Mouse (Mus musculus): Measurements from ENCODE around the gene Rbfox1. TPM values are rescaled to one million over a fixed set of nuclear protein-coding genes. Genes with fewer than 3 reads are reported as not detected.

Gene Rbfox1
- polyA plus RNA-seq, 1 experiment from 2014 or later, result 103 TPM

GRCm38 (mm10) chr16:7140909-7141308 lies 1255.8 kb downstream of the Rbfox1 start:
- Histone ChIP-seq H3K4me1 (replicated peaks) (peaks cover 18% of the 10 kb centered on the region), H3K27ac (peak overlapping the region; percentile 25; the same call in 1 of the 2 replicates), H3K4me3 (replicated peaks) (no peak overlapping the region), H3K36me3 (no peaks in the 10 kb centered on the region), H3K9ac (replicated peaks) (no peak overlapping the region), H3K4me2 (replicated peaks) (no peak overlapping the region), H3K27me3 (no peaks in the 10 kb centered on the region), H3K9me3 (no peaks in the 10 kb centered on the region)
- 0 out of 2 replicates have a peak, but pooled peaks have one; percentile 48 for ATAC-seq
- WGBS, result 36% methylated on average over 8 of the region's 8 CpGs

GRCm38 (mm10) chr16:7145505-7145904 lies 1260.3 kb downstream of the Rbfox1 start:
- peaks cover 62% of the 10 kb centered on the region for H3K4me1 ChIP-seq (replicated peaks)
- H3K9ac ChIP-seq (replicated peaks), result no peak overlapping the region
- H3K4me3 ChIP-seq (replicated peaks), result no peak overlapping the region
- H3K27ac ChIP-seq, result peak overlapping the region; percentile 75
- no peaks in the 10 kb centered on the region for H3K9me3 ChIP-seq
- H3K27me3 ChIP-seq, result no peaks in the 10 kb centered on the region
- no peak for ATAC-seq
- H3K36me3 ChIP-seq, result no peaks in the 10 kb centered on the region
- WGBS, result 34% methylated on average over 10 of the region's 10 CpGs
- H3K4me2 ChIP-seq (replicated peaks), result no peak overlapping the region

GRCm38 (mm10) chr16:7146454-7146853 lies 1261.3 kb downstream of the Rbfox1 start:
- WGBS, result 12% methylated on average over 6 of the region's 6 CpGs
- no peak overlapping the region for H3K4me2 ChIP-seq (replicated peaks)
- H3K9ac ChIP-seq (replicated peaks), result no peak overlapping the region; the same call in 1 of the 2 replicates
- peaks cover 56% of the 10 kb centered on the region for H3K4me1 ChIP-seq (replicated peaks)
- peak overlapping the region; percentile 75 for H3K27ac ChIP-seq
- no peaks in the 10 kb centered on the region for H3K9me3 ChIP-seq
- no peaks in the 10 kb centered on the region for H3K36me3 ChIP-seq
- no peaks in the 10 kb centered on the region for H3K27me3 ChIP-seq
- ATAC-seq, result peak; percentile 69; the same call in 1 of the 2 replicates
- H3K4me3 ChIP-seq (replicated peaks), result no peak overlapping the region

- H3K4me1 ChIP-seq (replicated peaks), result peaks cover 65% of the 10 kb centered on the region
Measured at GRCm38 (mm10) chr16:7147884-7148283, 1262.7 kb downstream of the Rbfox1 start.

GRCm38 (mm10) chr16:7149106-7149899 lies 1264.1 kb downstream of the Rbfox1 start:
- WGBS, result 63% methylated on average over 16 of the region's 16 CpGs

More at GRCm38 (mm10) chr16:7147884-7148283, 1262.7 kb downstream of the Rbfox1 start:
- ATAC-seq, result no peak
- no peaks in the 10 kb centered on the region for H3K36me3 ChIP-seq
- H3K27ac ChIP-seq, result 0 out of 2 replicates have a peak overlapping the region, but pooled peaks have one; percentile 75
- 0 out of 2 replicates have a peak overlapping the region, but pooled peaks have one; percentile 23 for H3K9ac ChIP-seq (replicated peaks)
- no peaks in the 10 kb centered on the region for H3K27me3 ChIP-seq
- H3K9me3 ChIP-seq, result no peaks in the 10 kb centered on the region
- WGBS, result 66% methylated on average over 2 of the region's 2 CpGs
- H3K4me2 ChIP-seq (replicated peaks), result no peak overlapping the region
- H3K4me3 ChIP-seq (replicated peaks), result no peak overlapping the region

GRCm38 (mm10) chr16:7150201-7150791 lies 1265.1 kb downstream of the Rbfox1 start:
- Histone ChIP-seq H3K4me3 (replicated peaks) (peak overlapping the region; percentile 16), H3K4me1 (replicated peaks) (peaks cover 67% of the 10 kb centered on the region)
- peak; percentile 43; the same call in 1 of the 2 replicates for ATAC-seq

More at GRCm38 (mm10) chr16:7149106-7149899, 1264.1 kb downstream of the Rbfox1 start:
- Histone ChIP-seq H3K27ac (peak overlapping the region; percentile 40), H3K4me3 (replicated peaks) (peak overlapping the region; percentile 16; the same call in 1 of the 2 replicates), H3K4me2 (replicated peaks) (peak overlapping the region; percentile 39), H3K9me3 (no peaks in the 10 kb centered on the region), H3K36me3 (no peaks in the 10 kb centered on the region), H3K27me3 (no peaks in the 10 kb centered on the region), H3K9ac (replicated peaks) (0 out of 2 replicates have a peak overlapping the region, but pooled peaks have one; percentile 23), H3K4me1 (replicated peaks) (peaks cover 70% of the 10 kb centered on the region)
- peak; percentile 76 for ATAC-seq

GRCm38 (mm10) chr16:7152401-7152800 lies 1267.2 kb downstream of the Rbfox1 start:
- 80% methylated on average over 4 of the region's 4 CpGs for WGBS
- Histone ChIP-seq H3K36me3 (no peaks in the 10 kb centered on the region), H3K27me3 (no peaks in the 10 kb centered on the region), H3K27ac (no peak overlapping the region), H3K4me3 (replicated peaks) (no peak overlapping the region), H3K9me3 (no peaks in the 10 kb centered on the region), H3K9ac (replicated peaks) (no peak overlapping the region), H3K4me2 (replicated peaks) (peak overlapping the region; percentile 17), H3K4me1 (replicated peaks) (peaks cover 46% of the 10 kb centered on the region)
- ATAC-seq, result no peak

More at GRCm38 (mm10) chr16:7150201-7150791, 1265.1 kb downstream of the Rbfox1 start:
- H3K4me2 ChIP-seq (replicated peaks), result peak overlapping the region; percentile 39
- no peaks in the 10 kb centered on the region for H3K27me3 ChIP-seq
- H3K9me3 ChIP-seq, result no peaks in the 10 kb centered on the region
- H3K9ac ChIP-seq (replicated peaks), result no peak overlapping the region
- no peaks in the 10 kb centered on the region for H3K36me3 ChIP-seq
- peak overlapping the region; percentile 40 for H3K27ac ChIP-seq
- 48% methylated on average over 8 of the region's 8 CpGs for WGBS

GRCm38 (mm10) chr16:7154671-7155070 lies 1269.5 kb downstream of the Rbfox1 start:
- H3K4me1 ChIP-seq (replicated peaks), result peaks cover 44% of the 10 kb centered on the region
- 89% methylated on average over 3 of the region's 3 CpGs for WGBS
- H3K9ac ChIP-seq (replicated peaks), result no peak overlapping the region
- H3K4me3 ChIP-seq (replicated peaks), result no peak overlapping the region
- no peaks in the 10 kb centered on the region for H3K36me3 ChIP-seq
- no peak overlapping the region for H3K4me2 ChIP-seq (replicated peaks)
- no peak overlapping the region for H3K27ac ChIP-seq
- no peaks in the 10 kb centered on the region for H3K9me3 ChIP-seq
- no peak for ATAC-seq
- no peaks in the 10 kb centered on the region for H3K27me3 ChIP-seq

GRCm38 (mm10) chr16:7158856-7159826 lies 1274.0 kb downstream of the Rbfox1 start:
- peaks cover 42% of the 10 kb centered on the region for H3K4me1 ChIP-seq (replicated peaks)
- peak overlapping the region; percentile 62 for H3K27ac ChIP-seq
- WGBS, result 51% methylated on average over 8 of the region's 8 CpGs
- ATAC-seq, result peak; percentile 41; the same call in 1 of the 2 replicates
- no peak overlapping the region for H3K9ac ChIP-seq (replicated peaks)
- no peaks in the 10 kb centered on the region for H3K9me3 ChIP-seq
- H3K4me2 ChIP-seq (replicated peaks), result no peak overlapping the region
- H3K36me3 ChIP-seq, result no peaks in the 10 kb centered on the region
- no peaks in the 10 kb centered on the region for H3K27me3 ChIP-seq
- H3K4me3 ChIP-seq (replicated peaks), result no peak overlapping the region

- no peaks in the 10 kb centered on the region for H3K9me3 ChIP-seq
- 0 out of 2 replicates have a peak overlapping the region, but pooled peaks have one; percentile 62 for H3K27ac ChIP-seq
- peaks cover 43% of the 10 kb centered on the region for H3K4me1 ChIP-seq (replicated peaks)
- 52% methylated on average over 6 of the region's 6 CpGs for WGBS
- H3K36me3 ChIP-seq, result no peaks in the 10 kb centered on the region
- no peak overlapping the region for H3K4me3 ChIP-seq (replicated peaks)
- no peaks in the 10 kb centered on the region for H3K27me3 ChIP-seq
- ATAC-seq, result peak; percentile 81
- no peak overlapping the region for H3K4me2 ChIP-seq (replicated peaks)
- H3K9ac ChIP-seq (replicated peaks), result no peak overlapping the region
Measured at GRCm38 (mm10) chr16:7159827-7160217, 1274.7 kb downstream of the Rbfox1 start.

GRCm38 (mm10) chr16:7162168-7162567 lies 1277.0 kb downstream of the Rbfox1 start:
- peaks cover 43% of the 10 kb centered on the region for H3K4me1 ChIP-seq (replicated peaks)
- no peaks in the 10 kb centered on the region for H3K9me3 ChIP-seq
- no peak overlapping the region for H3K4me2 ChIP-seq (replicated peaks)
- no peak overlapping the region for H3K27ac ChIP-seq
- 41% methylated on average over 4 of the region's 4 CpGs for WGBS
- H3K36me3 ChIP-seq, result no peaks in the 10 kb centered on the region
- no peak overlapping the region for H3K4me3 ChIP-seq (replicated peaks)
- H3K27me3 ChIP-seq, result no peaks in the 10 kb centered on the region
- H3K9ac ChIP-seq (replicated peaks), result no peak overlapping the region
- no peak for ATAC-seq

All from midbrain, embryonic 13.5 days (tissue).